In the genomic region with DNA sequence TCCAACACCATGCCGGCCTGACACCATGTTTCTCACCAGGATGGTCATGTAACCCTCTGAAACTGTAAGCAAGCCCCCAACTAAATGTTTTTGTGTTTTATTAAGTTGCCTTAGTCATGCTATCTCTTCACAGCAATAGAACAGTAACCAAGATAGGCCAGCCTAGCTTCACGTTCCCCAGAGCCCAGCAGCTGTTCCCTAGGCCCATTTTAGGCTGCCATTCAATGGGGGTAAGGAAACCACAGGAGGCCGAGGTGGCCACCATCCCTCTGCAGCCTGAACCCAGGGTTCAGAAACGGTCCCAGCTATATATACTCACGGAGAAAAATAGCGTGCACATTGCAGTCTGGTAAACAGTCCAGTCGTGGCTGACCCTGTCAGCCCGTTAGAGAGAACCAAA, we compare ENCODE assay signal across 26 mouse cellular contexts. TPM values are rescaled to one million over a fixed set of nuclear protein-coding genes. Genes with fewer than 3 reads are reported as not detected.
A peak's percentile ranks its signal among the peaks of the same experiment; 100 is the strongest.
DNase-seq lines count a peak whose midpoint lies in the region; ATAC-seq and TF ChIP-seq lines count a peak whose summit lies in the region.
"Had no signal": no experiment of that assay in that cellular context is flagged by ENCODE, and none has a peak within 500 bp of the region (broad histone marks: within the 10 kb centered on the region; RNA-seq: fewer than 3 reads in every experiment).

No protein-coding gene starts in this region.

- no peak for TF ChIP-seq POLR2A in limb, embryonic 14.5 days (IDR thresholded peaks at IDR 0.05; ENCODE audit: borderline replicate concordance, extremely low read depth, insufficient read depth, insufficient read length)

- TF ChIP-seq EP300 in liver, embryonic 14.5 days (IDR thresholded peaks at IDR 0.05; ENCODE audit: low read depth) = no peak
- no peak for TF ChIP-seq EP300 in liver, postnatal 0 days (IDR thresholded peaks at IDR 0.05; ENCODE audit: low read depth)

- H3K4me3 ChIP-seq in embryonic facial prominence, embryonic 15.5 days (replicated peaks) = no peak overlapping the region
- no peak overlapping the region for H3K4me3 ChIP-seq in embryonic facial prominence, embryonic 10.5 days
- H3K4me3 ChIP-seq in limb, embryonic 14.5 days (replicated peaks; ENCODE audit: low read length) = no peak overlapping the region
- no peak overlapping the region for H3K4me3 ChIP-seq in limb, embryonic 10.5 days
- H3K4me3 ChIP-seq in liver, embryonic 14.5 days (ENCODE audit: insufficient read depth in 1 of 2, low read depth in 2 of 2, low read length in 2 of 2) = no peak overlapping the region
- no peak overlapping the region for H3K4me3 ChIP-seq in liver, postnatal 0 days (ENCODE audit: low read depth, low read length)
- H3K4me3 ChIP-seq: heart, adult 2 months; heart, embryonic 12.5 days; heart, embryonic 15.5 days; hindbrain, embryonic 10.5 days; hindbrain, embryonic 13.5 days had no signal

- 80% methylated on average over 8 of the region's 8 CpGs for WGBS in embryonic facial prominence, embryonic 15.5 days
- WGBS in embryonic facial prominence, embryonic 10.5 days = 86% methylated on average over 8 of the region's 8 CpGs
- 79% methylated on average over 8 of the region's 8 CpGs for WGBS in limb, embryonic 14.5 days
- 92% methylated on average over 8 of the region's 8 CpGs for WGBS in limb, embryonic 10.5 days
- WGBS in liver, embryonic 14.5 days (ENCODE audit: insufficient replicate concordance) = 80% methylated on average over 8 of the region's 8 CpGs
- WGBS in liver, postnatal 0 days (ENCODE audit: insufficient replicate concordance) = 79% methylated on average over 8 of the region's 8 CpGs

- H3K27me3 ChIP-seq in embryonic facial prominence, embryonic 15.5 days = no peaks in the 10 kb centered on the region
- peaks cover 7% of the 10 kb centered on the region; the same call in 1 of the 2 replicates for H3K27me3 ChIP-seq in embryonic facial prominence, embryonic 10.5 days (replicated peaks; ENCODE audit: low read depth, poor library complexity, severe bottlenecking)
- H3K27me3 ChIP-seq in limb, embryonic 14.5 days (ENCODE audit: control insufficient read depth, insufficient read depth, low read length) = no peaks in the 10 kb centered on the region
- H3K27me3 ChIP-seq in limb, embryonic 10.5 days (ENCODE audit: low read depth, poor library complexity, severe bottlenecking) = no peaks in the 10 kb centered on the region
- no peaks in the 10 kb centered on the region for H3K27me3 ChIP-seq in liver, embryonic 14.5 days (ENCODE audit: control insufficient read depth, insufficient read depth, low read length)
- H3K27me3 ChIP-seq in liver, postnatal 0 days (ENCODE audit: insufficient read depth, low read length) = no peaks in the 10 kb centered on the region
- H3K27me3 ChIP-seq: heart, embryonic 12.5 days; heart, embryonic 15.5 days; Patski had no signal

- H3K4me2 ChIP-seq in embryonic facial prominence, embryonic 15.5 days (replicated peaks) = no peak overlapping the region
- H3K4me2 ChIP-seq in limb, embryonic 14.5 days (replicated peaks; ENCODE audit: low read depth, low read length, severe bottlenecking) = no peak overlapping the region
- no peak overlapping the region; the same call in 1 of the 2 replicates for H3K4me2 ChIP-seq in liver, embryonic 14.5 days (ENCODE audit: low read depth)
- no peak overlapping the region for H3K4me2 ChIP-seq in liver, postnatal 0 days (ENCODE audit: low read depth, low read length)
- H3K4me2 ChIP-seq: heart, embryonic 12.5 days; heart, embryonic 15.5 days; hindbrain, embryonic 13.5 days had no signal

- TF ChIP-seq CTCF in liver, embryonic 14.5 days (IDR thresholded peaks at IDR 0.05; ENCODE audit: low read depth) = no peak
- no peak for TF ChIP-seq CTCF in liver, postnatal 0 days (IDR thresholded peaks at IDR 0.05; ENCODE audit: low read depth)

- no peak overlapping the region for H3K9ac ChIP-seq in embryonic facial prominence, embryonic 15.5 days
- no peak overlapping the region for H3K9ac ChIP-seq in limb, embryonic 14.5 days (ENCODE audit: low read depth, low read length, severe bottlenecking)
- peak overlapping the region; percentile 89; the same call in 1 of the 2 replicates for H3K9ac ChIP-seq in liver, embryonic 14.5 days (replicated peaks)
- no peak overlapping the region; the same call in 1 of the 2 replicates for H3K9ac ChIP-seq in liver, postnatal 0 days (replicated peaks)
- H3K9ac ChIP-seq: forebrain, postnatal 0 days; heart, embryonic 12.5 days; heart, embryonic 15.5 days; hindbrain, embryonic 13.5 days had no signal

- H3K9me3 ChIP-seq in embryonic facial prominence, embryonic 15.5 days (replicated peaks) = no peaks in the 10 kb centered on the region
- no peaks in the 10 kb centered on the region for H3K9me3 ChIP-seq in embryonic facial prominence, embryonic 10.5 days
- H3K9me3 ChIP-seq in limb, embryonic 14.5 days (ENCODE audit: control insufficient read depth, low read length) = no peaks in the 10 kb centered on the region
- no peaks in the 10 kb centered on the region for H3K9me3 ChIP-seq in limb, embryonic 10.5 days (replicated peaks)
- no peaks in the 10 kb centered on the region for H3K9me3 ChIP-seq in liver, embryonic 14.5 days (ENCODE audit: control insufficient read depth, low read length)
- H3K9me3 ChIP-seq in liver, postnatal 0 days (ENCODE audit: low read length) = no peaks in the 10 kb centered on the region
- H3K9me3 ChIP-seq: heart, embryonic 12.5 days; heart, embryonic 15.5 days; hindbrain, embryonic 10.5 days; hindbrain, embryonic 13.5 days had no signal

- ATAC-seq in embryonic facial prominence, embryonic 15.5 days (ENCODE audit: insufficient number of reproducible peaks, low FRiP score, low TSS enrichment, low read depth) = peak; percentile 27; the same call in 1 of the 2 replicates
- ATAC-seq in limb, embryonic 14.5 days (ENCODE audit: low FRiP score, low read depth) = peak; percentile 18; the same call in 1 of the 2 replicates
- no peak for ATAC-seq in liver, embryonic 14.5 days (ENCODE audit: insufficient read depth)
- ATAC-seq in liver, postnatal 0 days = no peak
- ATAC-seq: forebrain, embryonic 14.5 days; forebrain, postnatal 0 days; hindbrain, embryonic 16.5 days; Patski had no signal

- H3K36me3 ChIP-seq in embryonic facial prominence, embryonic 15.5 days = no peaks in the 10 kb centered on the region; the same call in 1 of the 2 replicates
- H3K36me3 ChIP-seq in embryonic facial prominence, embryonic 10.5 days (replicated peaks) = peaks cover 17% of the 10 kb centered on the region
- 0 out of 2 replicates have a peak, but pooled peaks cover 6% of the 10 kb centered on the region for H3K36me3 ChIP-seq in limb, embryonic 14.5 days (ENCODE audit: control insufficient read depth, insufficient read depth, low read length)
- H3K36me3 ChIP-seq in limb, embryonic 10.5 days = peaks cover 24% of the 10 kb centered on the region
- H3K36me3 ChIP-seq in liver, embryonic 14.5 days (replicated peaks; ENCODE audit: control insufficient read depth, insufficient read depth, low read depth) = peaks cover 45% of the 10 kb centered on the region
- H3K36me3 ChIP-seq in liver, postnatal 0 days (replicated peaks; ENCODE audit: insufficient read depth, low read length) = 0 out of 2 replicates have a peak, but pooled peaks cover 5% of the 10 kb centered on the region
- H3K36me3 ChIP-seq: hindbrain, embryonic 13.5 days had no signal

- H3K4me1 ChIP-seq in embryonic facial prominence, embryonic 15.5 days = peaks cover 31% of the 10 kb centered on the region
- peaks cover 54% of the 10 kb centered on the region for H3K4me1 ChIP-seq in embryonic facial prominence, embryonic 10.5 days
- H3K4me1 ChIP-seq in limb, embryonic 14.5 days (ENCODE audit: control insufficient read depth, insufficient read depth, low read length) = peaks cover 22% of the 10 kb centered on the region
- peaks cover 35% of the 10 kb centered on the region for H3K4me1 ChIP-seq in limb, embryonic 10.5 days
- H3K4me1 ChIP-seq in liver, embryonic 14.5 days (replicated peaks; ENCODE audit: control insufficient read depth in 2 of 2, insufficient read depth in 2 of 2, low read length in 1 of 2) = peaks cover 61 to 80% of the 10 kb centered on the region in 2 experiments
- H3K4me1 ChIP-seq in liver, postnatal 0 days (ENCODE audit: insufficient read depth) = peaks cover 44% of the 10 kb centered on the region

- DNase-seq in embryonic facial prominence, embryonic 10.5 days (ENCODE audit: low spot score) = no peak
- DNase-seq in limb, embryonic 14.5 days (ENCODE audit: low spot score) = no peak
- no peak for DNase-seq in limb, embryonic 10.5 days (ENCODE audit: low spot score)
- no peak for DNase-seq in liver, embryonic 14.5 days (ENCODE audit: low read depth in 3 of 3, low spot score in 3 of 3)
- DNase-seq in liver, postnatal 0 days = no peak
- DNase-seq in adrenal gland, adult (ENCODE audit: inconsistent age in 2 of 2, low spot score in 1 of 2) = no peak
- DNase-seq: adrenal gland, adult 2 months; adrenal gland, postnatal 14 days; cerebellum, adult 11 months; cerebellum, adult 2 months; cerebellum, postnatal 10 days; cerebellum, postnatal 36 days; embryo, embryonic 11 days; forebrain, postnatal 0 days; gastrocnemius, postnatal 36 days; heart, adult 2 months; heart, postnatal 10 days; heart, postnatal 36 days had no signal

- H3K27ac ChIP-seq in embryonic facial prominence, embryonic 15.5 days (replicated peaks) = no peak overlapping the region
- no peak overlapping the region for H3K27ac ChIP-seq in embryonic facial prominence, embryonic 10.5 days (replicated peaks)
- no peak overlapping the region for H3K27ac ChIP-seq in limb, embryonic 14.5 days (replicated peaks; ENCODE audit: low read depth, low read length)
- H3K27ac ChIP-seq in limb, embryonic 10.5 days = no peak overlapping the region
- H3K27ac ChIP-seq in liver, embryonic 14.5 days = peak overlapping the region; percentile 99
- H3K27ac ChIP-seq in liver, postnatal 0 days (ENCODE audit: low read depth) = no peak overlapping the region
- H3K27ac ChIP-seq: heart, adult 2 months; heart, embryonic 15.5 days; hindbrain, embryonic 10.5 days; hindbrain, embryonic 13.5 days had no signal

RNA-seq across cellular contexts. Expression of a gene that starts 7.0 kb away (rescaled TPM):
- 14.3 and 16.7 TPM in 2 replicates for polyA plus RNA-seq in embryonic facial prominence, embryonic 15.5 days (2015; fragmentation: Nextera tagmentation; extraction: Ambion mirVana)
- polyA plus RNA-seq in embryonic facial prominence, embryonic 10.5 days (2016; fragmentation: Nextera tagmentation; extraction: Ambion mirVana) = 8.5 and 9.0 TPM in 2 replicates
- polyA plus RNA-seq in limb, embryonic 14.5 days (2012; rRNA removed) = 93.3 and 120 TPM in 2 replicates
- polyA plus RNA-seq in limb, embryonic 14.5 days (2014; fragmentation: Nextera tagmentation; extraction: Ambion mirVana) = 20.4 and 20.7 TPM in 2 replicates
- polyA plus RNA-seq in limb, embryonic 10.5 days (2016; fragmentation: Nextera tagmentation; extraction: Ambion mirVana) = 10.7 and 11.8 TPM in 2 replicates
- 49.5 and 60.9 TPM in 2 replicates for polyA plus RNA-seq in liver, embryonic 14.5 days (2012; rRNA removed)
- polyA plus RNA-seq in liver, embryonic 14.5 days (2014; fragmentation: Nextera tagmentation; extraction: Ambion mirVana) = 12.6 and 15.4 TPM in 2 replicates
- polyA plus RNA-seq in liver, postnatal 0 days (2015; fragmentation: Nextera tagmentation; extraction: Ambion mirVana) = 2.6 and 3.4 TPM in 2 replicates

RNA-seq across cellular contexts. Expression of a gene that starts 23.7 kb away (rescaled TPM):
- polyA plus RNA-seq in embryonic facial prominence, embryonic 15.5 days (2015; fragmentation: Nextera tagmentation; extraction: Ambion mirVana) = 32.5 and 36.2 TPM in 2 replicates
- polyA plus RNA-seq in embryonic facial prominence, embryonic 10.5 days (2016; fragmentation: Nextera tagmentation; extraction: Ambion mirVana) = 70.0 and 76.4 TPM in 2 replicates
- 79.0 and 103 TPM in 2 replicates for polyA plus RNA-seq in limb, embryonic 14.5 days (2012; rRNA removed)
- 34.0 and 34.2 TPM in 2 replicates for polyA plus RNA-seq in limb, embryonic 14.5 days (2014; fragmentation: Nextera tagmentation; extraction: Ambion mirVana)
- polyA plus RNA-seq in limb, embryonic 10.5 days (2016; fragmentation: Nextera tagmentation; extraction: Ambion mirVana) = 68.9 and 75.6 TPM in 2 replicates
- 62.3 and 65.3 TPM in 2 replicates for polyA plus RNA-seq in liver, embryonic 14.5 days (2012; rRNA removed)
- 41.9 and 48.8 TPM in 2 replicates for polyA plus RNA-seq in liver, embryonic 14.5 days (2014; fragmentation: Nextera tagmentation; extraction: Ambion mirVana)
- polyA plus RNA-seq in liver, postnatal 0 days (2015; fragmentation: Nextera tagmentation; extraction: Ambion mirVana) = 19.8 and 23.7 TPM in 2 replicates

RNA-seq across cellular contexts. Expression of a gene that starts 32.6 kb away (rescaled TPM):
- polyA plus RNA-seq in embryonic facial prominence, embryonic 15.5 days (2015; fragmentation: Nextera tagmentation; extraction: Ambion mirVana) = 298 and 312 TPM in 2 replicates
- polyA plus RNA-seq in embryonic facial prominence, embryonic 10.5 days (2016; fragmentation: Nextera tagmentation; extraction: Ambion mirVana) = 296 and 300 TPM in 2 replicates
- polyA plus RNA-seq in limb, embryonic 14.5 days (2012; rRNA removed) = 199 and 217 TPM in 2 replicates
- 348 and 382 TPM in 2 replicates for polyA plus RNA-seq in limb, embryonic 14.5 days (2014; fragmentation: Nextera tagmentation; extraction: Ambion mirVana)
- polyA plus RNA-seq in limb, embryonic 10.5 days (2016; fragmentation: Nextera tagmentation; extraction: Ambion mirVana) = 285 and 308 TPM in 2 replicates
- 87.5 and 101 TPM in 2 replicates for polyA plus RNA-seq in liver, embryonic 14.5 days (2012; rRNA removed)
- polyA plus RNA-seq in liver, embryonic 14.5 days (2014; fragmentation: Nextera tagmentation; extraction: Ambion mirVana) = 197 TPM in 2 replicates
- polyA plus RNA-seq in liver, postnatal 0 days (2015; fragmentation: Nextera tagmentation; extraction: Ambion mirVana) = 223 and 249 TPM in 2 replicates

Comparison
In these comparisons a context has a peak if more than half of its experiments do, and no peak if none do; other contexts are left out.
1. ATAC-seq: peak in embryonic facial prominence, embryonic 15.5 days (single experiment) and limb, embryonic 14.5 days (single experiment); none in liver, embryonic 14.5 days (single experiment) and liver, postnatal 0 days (single experiment).